ENCODE assay signal across 8 mouse cellular contexts in the genomic region with DNA sequence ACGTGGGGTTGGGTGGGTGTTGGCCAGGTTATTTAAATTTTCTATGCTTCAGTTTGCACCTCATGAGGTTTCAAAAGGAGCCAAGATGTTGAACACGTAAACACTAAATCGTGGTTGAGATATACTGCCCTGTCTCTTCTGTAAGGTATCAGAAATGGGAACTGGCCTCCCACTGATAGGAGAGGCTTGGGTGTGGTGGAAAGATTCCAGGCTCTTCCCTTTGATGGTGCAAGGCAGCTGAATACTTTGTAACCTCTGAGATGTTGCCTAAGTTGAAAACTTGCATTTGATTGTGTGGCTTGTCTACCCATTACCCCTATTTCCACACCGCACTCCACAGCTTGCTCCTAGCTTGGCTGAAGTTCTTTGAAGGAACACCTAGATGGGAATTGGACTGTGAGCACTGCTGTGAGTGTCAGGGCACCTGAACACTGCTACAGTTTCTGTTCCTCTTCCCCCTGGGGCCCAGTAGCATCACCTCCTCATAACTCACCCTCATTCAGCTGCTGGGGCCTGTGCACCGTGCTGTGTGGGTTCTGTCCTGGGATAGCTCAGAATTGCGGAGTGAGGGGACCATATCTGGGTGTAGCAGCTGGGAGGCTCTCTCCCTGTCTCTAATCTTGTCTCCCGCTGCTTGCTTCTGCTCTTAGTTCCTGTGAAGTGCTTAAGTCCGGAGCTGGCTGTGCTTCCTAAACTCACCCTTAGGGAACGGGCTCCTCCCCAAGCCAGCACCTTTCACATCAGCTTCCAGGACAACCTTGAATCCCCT. TPM values are rescaled to one million over a fixed set of nuclear protein-coding genes. Genes with fewer than 3 reads are reported as not detected.
DNase-seq lines count a peak whose midpoint lies in the region; ATAC-seq lines count a peak whose summit lies in the region.

No protein-coding gene starts in this region.

- H3K36me3 ChIP-seq in kidney, embryonic 14.5 days (ENCODE audit: control insufficient read depth, insufficient read depth, low read length), result no peaks in the 10 kb centered on the region
- no peaks in the 10 kb centered on the region for H3K36me3 ChIP-seq in embryonic facial prominence, embryonic 14.5 days (ENCODE audit: control insufficient read depth, insufficient read depth, low read length)
- peaks cover 2% of the 10 kb centered on the region; the same call in 1 of the 2 replicates for H3K36me3 ChIP-seq in limb, embryonic 10.5 days
- no peaks in the 10 kb centered on the region for H3K36me3 ChIP-seq in neural tube, embryonic 14.5 days (ENCODE audit: control insufficient read depth, insufficient read depth, low read length)

- peaks cover 28% of the 10 kb centered on the region for H3K4me1 ChIP-seq in kidney, embryonic 14.5 days (ENCODE audit: control insufficient read depth, insufficient read depth, low read length)
- H3K4me1 ChIP-seq in embryonic facial prominence, embryonic 14.5 days (ENCODE audit: control insufficient read depth, insufficient read depth, low read length), result peaks cover 53% of the 10 kb centered on the region
- H3K4me1 ChIP-seq in limb, embryonic 10.5 days, result peaks cover 25% of the 10 kb centered on the region
- H3K4me1 ChIP-seq in neural tube, embryonic 14.5 days (ENCODE audit: control insufficient read depth, insufficient read depth, low read length), result peaks cover 23% of the 10 kb centered on the region; the same call in 1 of the 2 replicates

- H3K9ac ChIP-seq in kidney, embryonic 14.5 days (ENCODE audit: low read depth, low read length), result peak overlapping the region; percentile 90; the same call in 1 of the 2 replicates
- H3K9ac ChIP-seq in embryonic facial prominence, embryonic 14.5 days (ENCODE audit: low read depth, low read length), result peak overlapping the region; percentile 91
- 0 out of 2 replicates have a peak overlapping the region, but pooled peaks have one; percentile 16 for H3K9ac ChIP-seq in neural tube, embryonic 14.5 days (replicated peaks; ENCODE audit: low read depth, low read length)

- H3K9me3 ChIP-seq in kidney, embryonic 14.5 days (ENCODE audit: control insufficient read depth, low read length), result no peaks in the 10 kb centered on the region
- H3K9me3 ChIP-seq in embryonic facial prominence, embryonic 14.5 days (ENCODE audit: control insufficient read depth, low read length), result no peaks in the 10 kb centered on the region
- H3K9me3 ChIP-seq in limb, embryonic 10.5 days (replicated peaks), result no peaks in the 10 kb centered on the region
- no peaks in the 10 kb centered on the region for H3K9me3 ChIP-seq in neural tube, embryonic 14.5 days (ENCODE audit: control insufficient read depth, low read length)

- H3K27me3 ChIP-seq in kidney, embryonic 14.5 days (ENCODE audit: control insufficient read depth, insufficient read depth, low read length), result no peaks in the 10 kb centered on the region
- no peaks in the 10 kb centered on the region for H3K27me3 ChIP-seq in embryonic facial prominence, embryonic 14.5 days (replicated peaks; ENCODE audit: control insufficient read depth, insufficient read depth, low read length)
- H3K27me3 ChIP-seq in limb, embryonic 10.5 days (ENCODE audit: low read depth, poor library complexity, severe bottlenecking), result no peaks in the 10 kb centered on the region
- H3K27me3 ChIP-seq in neural tube, embryonic 14.5 days (ENCODE audit: control insufficient read depth, insufficient read depth, low read length), result no peaks in the 10 kb centered on the region

- H3K27ac ChIP-seq in kidney, embryonic 14.5 days (ENCODE audit: low read depth, low read length), result no peak overlapping the region
- no peak overlapping the region for H3K27ac ChIP-seq in embryonic facial prominence, embryonic 14.5 days (replicated peaks; ENCODE audit: low read depth, low read length)
- H3K27ac ChIP-seq in limb, embryonic 10.5 days, result peak overlapping the region; percentile 72
- H3K27ac ChIP-seq in neural tube, embryonic 14.5 days (ENCODE audit: low read depth, low read length), result no peak overlapping the region

- DNase-seq in kidney, postnatal 14 days, result no peak
- DNase-seq in embryonic facial prominence, embryonic 14.5 days (ENCODE audit: low spot score), result no peak
- DNase-seq in limb, embryonic 10.5 days (ENCODE audit: low spot score), result no peak
- DNase-seq in cerebellum, postnatal 4 days (ENCODE audit: low spot score in 2 of 2), result no peak
- DNase-seq in left cerebral cortex, adult 18-20 months (ENCODE audit: low spot score in 2 of 2), result no peak
- DNase-seq in adrenal gland, adult 2 months, result no peak

- ATAC-seq in kidney, embryonic 14.5 days (ENCODE audit: low FRiP score, low TSS enrichment), result no peak
- ATAC-seq in embryonic facial prominence, embryonic 14.5 days (ENCODE audit: low read depth), result no peak
- no peak for ATAC-seq in neural tube, embryonic 14.5 days (ENCODE audit: low read depth)

- peak overlapping the region; percentile 56 for H3K4me2 ChIP-seq in kidney, embryonic 14.5 days (replicated peaks; ENCODE audit: low read depth, low read length)
- peak overlapping the region; percentile 75 for H3K4me2 ChIP-seq in embryonic facial prominence, embryonic 14.5 days (ENCODE audit: low read depth, low read length)
- H3K4me2 ChIP-seq in neural tube, embryonic 14.5 days (ENCODE audit: low read depth, low read length), result peak overlapping the region; percentile 53

- 51% methylated on average over 9 of the region's 9 CpGs for WGBS in kidney, embryonic 14.5 days
- WGBS in embryonic facial prominence, embryonic 14.5 days, result 48% methylated on average over 9 of the region's 9 CpGs
- WGBS in limb, embryonic 10.5 days, result 49% methylated on average over 9 of the region's 9 CpGs
- 60% methylated on average over 9 of the region's 9 CpGs for whole genome bisulfite sequencing in neural tube, embryonic 14.5 days

- H3K4me3 ChIP-seq in kidney, embryonic 14.5 days (ENCODE audit: low read length), result peak overlapping the region; percentile 86; the same call in 1 of the 2 replicates
- peak overlapping the region; percentile 87 for H3K4me3 ChIP-seq in embryonic facial prominence, embryonic 14.5 days (ENCODE audit: low read depth, low read length)
- H3K4me3 ChIP-seq in limb, embryonic 10.5 days, result peak overlapping the region; percentile 81
- H3K4me3 ChIP-seq in neural tube, embryonic 14.5 days (ENCODE audit: low read depth, low read length), result no peak overlapping the region

RNA-seq across cellular contexts. Expression of gene Slc13a4, which starts 53.6 kb away (rescaled TPM):
- 0.05 TPM in 1 of 2 replicates, not detected in the other for polyA plus RNA-seq in kidney, embryonic 14.5 days (2014; fragmentation: Nextera tagmentation; extraction: Ambion mirVana)
- 2.5 and 3.0 TPM in 2 replicates for polyA plus RNA-seq in embryonic facial prominence, embryonic 14.5 days (2014; fragmentation: Nextera tagmentation; extraction: Ambion mirVana)
- polyA plus RNA-seq in limb, embryonic 10.5 days (2016; fragmentation: Nextera tagmentation; extraction: Ambion mirVana), result 0.38 and 0.40 TPM in 2 replicates
- polyA plus RNA-seq in neural tube, embryonic 14.5 days (2014; fragmentation: Nextera tagmentation; extraction: Ambion mirVana), result 0.15 and 3.1 TPM in 2 replicates
- total RNA-seq in left cerebral cortex, adult 18-20 months (2021), result 10 to 100 TPM; 16.4 to 16.6 TPM
- total RNA-seq in adrenal gland, adult 2 months (2021), result under 1 TPM; 0.35 to 0.45 TPM
- polyA plus RNA-seq in adrenal gland, adult 2 months (2012; rRNA removed), result 0.76 and 1.4 TPM in 2 replicates

Comparison
In these comparisons a context has a peak if more than half of its experiments do, and no peak if none do; other contexts are left out.
1. H3K9ac ChIP-seq: peak in every context shown above with its lines; median percentile 91 in embryonic facial prominence, embryonic 14.5 days; 90 in kidney, embryonic 14.5 days; 16 in neural tube, embryonic 14.5 days.